Mouse (Mus musculus): ENCODE data around the gene Zmiz1.

DNA sequence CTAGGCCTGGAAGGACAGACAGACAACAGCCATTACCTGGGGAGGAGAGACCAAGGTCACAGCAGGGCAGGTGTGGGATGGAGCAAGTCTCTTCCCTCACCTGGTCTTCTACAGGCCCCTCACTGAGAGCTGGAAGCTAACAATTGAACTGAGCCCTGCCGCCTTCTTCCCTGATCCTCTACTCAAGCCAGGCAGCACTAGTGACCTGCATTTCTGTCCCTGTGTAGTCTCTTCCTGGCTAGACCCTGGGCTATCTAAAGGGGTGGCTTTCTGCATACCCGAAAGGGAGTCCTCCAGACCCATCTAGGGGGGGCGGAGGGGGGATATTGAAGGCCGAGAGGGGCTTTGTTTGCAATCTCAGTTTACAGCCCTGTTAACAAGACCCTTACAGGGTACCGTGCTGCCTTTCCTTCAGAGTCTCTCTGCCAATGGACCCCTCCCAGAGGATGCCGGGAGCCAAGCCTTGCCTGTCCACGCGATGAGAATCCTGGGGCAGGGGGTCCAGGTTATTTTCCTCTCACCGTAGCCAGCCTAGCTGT, 152.2 kb downstream of the Zmiz1 start:
- no peak for TF ChIP-seq CTCF (IDR thresholded peaks at IDR 0.05; ENCODE audit: low read depth)
- no peak for TF ChIP-seq EP300 (IDR thresholded peaks at IDR 0.05; ENCODE audit: low read depth)
